Mouse (Mus musculus): ENCODE data around the gene Ctsh. TPM values are rescaled to one million over a fixed set of nuclear protein-coding genes. Genes with fewer than 3 reads are reported as not detected.
"Not testable (repeated sequence)": the region's sequence is repeated elsewhere in the genome, so short reads cannot be mapped to it uniquely, and the experiment has no call there.

The Ctsh gene
- polyA plus RNA-seq, 1 experiment from 2014 or later: 20.9 TPM

GRCm38 (mm10) chr9:90027709-90028108 lies 26.2 kb upstream of the Ctsh start:
- H3K9me3 ChIP-seq (ENCODE audit: control insufficient read depth, low read length): no peaks in the 10 kb centered on the region
- no peak overlapping the region for H3K4me2 ChIP-seq (ENCODE audit: low read length)
- ATAC-seq (ENCODE audit: low FRiP score, low TSS enrichment) (no peak), DNase-seq (no peak)
- no peaks in the 10 kb centered on the region for H3K27me3 ChIP-seq (ENCODE audit: control insufficient read depth, insufficient read depth, low read length)
- no peaks in the 10 kb centered on the region for H3K36me3 ChIP-seq (ENCODE audit: control insufficient read depth, insufficient read depth, low read length)
- 91% methylated on average over 6 of the region's 6 CpGs for WGBS
- no peak overlapping the region for H3K27ac ChIP-seq (replicated peaks; ENCODE audit: low read depth, low read length)
- H3K4me1 ChIP-seq (ENCODE audit: control insufficient read depth, insufficient read depth, low read length): no peaks in the 10 kb centered on the region
- H3K4me3 ChIP-seq (replicated peaks; ENCODE audit: low read depth, low read length): no peak overlapping the region
- no peak overlapping the region for H3K9ac ChIP-seq (replicated peaks; ENCODE audit: low read length)

GRCm38 (mm10) chr9:90033922-90034321 lies 20.0 kb upstream of the Ctsh start:
- Histone ChIP-seq H3K9ac (replicated peaks; ENCODE audit: low read length) (no peak overlapping the region), H3K4me1 (ENCODE audit: control insufficient read depth, insufficient read depth, low read length) (no peaks in the 10 kb centered on the region), H3K36me3 (ENCODE audit: control insufficient read depth, insufficient read depth, low read length) (no peaks in the 10 kb centered on the region), H3K9me3 (ENCODE audit: control insufficient read depth, low read length) (no peaks in the 10 kb centered on the region), H3K27ac (replicated peaks; ENCODE audit: low read depth, low read length) (no peak overlapping the region), H3K4me3 (replicated peaks; ENCODE audit: low read depth, low read length) (no peak overlapping the region), H3K27me3 (ENCODE audit: control insufficient read depth, insufficient read depth, low read length) (no peaks in the 10 kb centered on the region), H3K4me2 (ENCODE audit: low read length) (no peak overlapping the region)
- no peak for ATAC-seq (ENCODE audit: low FRiP score, low TSS enrichment)
- 87% methylated on average over 4 of the region's 4 CpGs for WGBS
- no peak for DNase-seq

- H3K4me3 ChIP-seq (replicated peaks; ENCODE audit: low read depth, low read length): no peak overlapping the region
- no peaks in the 10 kb centered on the region for H3K4me1 ChIP-seq (ENCODE audit: control insufficient read depth, insufficient read depth, low read length)
- H3K27ac ChIP-seq (replicated peaks; ENCODE audit: low read depth, low read length): no peak overlapping the region
- no peak overlapping the region for H3K4me2 ChIP-seq (ENCODE audit: low read length)
- no peak overlapping the region for H3K9ac ChIP-seq (replicated peaks; ENCODE audit: low read length)
- no peak for DNase-seq
- H3K36me3 ChIP-seq (ENCODE audit: control insufficient read depth, insufficient read depth, low read length): no peaks in the 10 kb centered on the region
- no peak for ATAC-seq (ENCODE audit: low FRiP score, low TSS enrichment)
- no peaks in the 10 kb centered on the region for H3K27me3 ChIP-seq (ENCODE audit: control insufficient read depth, insufficient read depth, low read length)
- WGBS: 80% methylated on average over 2 of the region's 2 CpGs
- H3K9me3 ChIP-seq (ENCODE audit: control insufficient read depth, low read length): no peaks in the 10 kb centered on the region
These were observed 18.8 kb upstream of the Ctsh start for GRCm38 (mm10) chr9:90035168-90035567.

- Histone ChIP-seq H3K27ac (replicated peaks; ENCODE audit: low read depth, low read length) (no peak overlapping the region), H3K4me3 (replicated peaks; ENCODE audit: low read depth, low read length) (no peak overlapping the region), H3K9ac (replicated peaks; ENCODE audit: low read length) (no peak overlapping the region), H3K4me1 (ENCODE audit: control insufficient read depth, insufficient read depth, low read length) (no peaks in the 10 kb centered on the region), H3K36me3 (ENCODE audit: control insufficient read depth, insufficient read depth, low read length) (no peaks in the 10 kb centered on the region), H3K4me2 (ENCODE audit: low read length) (no peak overlapping the region), H3K9me3 (ENCODE audit: control insufficient read depth, low read length) (no peaks in the 10 kb centered on the region), H3K27me3 (ENCODE audit: control insufficient read depth, insufficient read depth, low read length) (no peaks in the 10 kb centered on the region)
- no peak for ATAC-seq (ENCODE audit: low FRiP score, low TSS enrichment)
- 95% methylated on average over 3 of the region's 3 CpGs for WGBS
- DNase-seq: no peak
These were observed 18.2 kb upstream of the Ctsh start for GRCm38 (mm10) chr9:90035794-90036193.

- WGBS: 88% methylated on average over 4 of the region's 4 CpGs
- DNase-seq: no peak
These were observed 17.6 kb upstream of the Ctsh start for GRCm38 (mm10) chr9:90036313-90036712.

GRCm38 (mm10) chr9:90038535-90038934 lies 15.4 kb upstream of the Ctsh start:
- no peak overlapping the region for H3K4me2 ChIP-seq (ENCODE audit: low read length)
- 84% methylated on average over 4 of the region's 4 CpGs for WGBS
- H3K36me3 ChIP-seq (ENCODE audit: control insufficient read depth, insufficient read depth, low read length): no peaks in the 10 kb centered on the region

More at GRCm38 (mm10) chr9:90036313-90036712, 17.6 kb upstream of the Ctsh start:
- H3K9ac ChIP-seq (replicated peaks; ENCODE audit: low read length): no peak overlapping the region
- H3K4me3 ChIP-seq (replicated peaks; ENCODE audit: low read depth, low read length): no peak overlapping the region
- H3K4me1 ChIP-seq (ENCODE audit: control insufficient read depth, insufficient read depth, low read length): no peaks in the 10 kb centered on the region
- no peaks in the 10 kb centered on the region for H3K9me3 ChIP-seq (ENCODE audit: control insufficient read depth, low read length)
- no peaks in the 10 kb centered on the region for H3K27me3 ChIP-seq (ENCODE audit: control insufficient read depth, insufficient read depth, low read length)
- no peak overlapping the region for H3K27ac ChIP-seq (replicated peaks; ENCODE audit: low read depth, low read length)
- ATAC-seq (ENCODE audit: low FRiP score, low TSS enrichment): no peak
- no peaks in the 10 kb centered on the region for H3K36me3 ChIP-seq (ENCODE audit: control insufficient read depth, insufficient read depth, low read length)
- no peak overlapping the region for H3K4me2 ChIP-seq (ENCODE audit: low read length)

GRCm38 (mm10) chr9:90040916-90041315 lies 13.0 kb upstream of the Ctsh start:
- 92% methylated on average over 2 of the region's 2 CpGs for WGBS
- no peak for ATAC-seq (ENCODE audit: low FRiP score, low TSS enrichment)
- no peak overlapping the region for H3K4me2 ChIP-seq (ENCODE audit: low read length)
- H3K4me1 ChIP-seq (ENCODE audit: control insufficient read depth, insufficient read depth, low read length): no peaks in the 10 kb centered on the region
- no peaks in the 10 kb centered on the region for H3K36me3 ChIP-seq (ENCODE audit: control insufficient read depth, insufficient read depth, low read length)
- no peak for DNase-seq
- no peaks in the 10 kb centered on the region for H3K9me3 ChIP-seq (ENCODE audit: control insufficient read depth, low read length)
- H3K27ac ChIP-seq (replicated peaks; ENCODE audit: low read depth, low read length): no peak overlapping the region
- H3K9ac ChIP-seq (replicated peaks; ENCODE audit: low read length): no peak overlapping the region
- H3K4me3 ChIP-seq (replicated peaks; ENCODE audit: low read depth, low read length): no peak overlapping the region
- no peaks in the 10 kb centered on the region for H3K27me3 ChIP-seq (ENCODE audit: control insufficient read depth, insufficient read depth, low read length)

More at GRCm38 (mm10) chr9:90038535-90038934, 15.4 kb upstream of the Ctsh start:
- no peak overlapping the region for H3K9ac ChIP-seq (replicated peaks; ENCODE audit: low read length)
- no peak for ATAC-seq (ENCODE audit: low FRiP score, low TSS enrichment)
- H3K9me3 ChIP-seq (ENCODE audit: control insufficient read depth, low read length): no peaks in the 10 kb centered on the region
- no peaks in the 10 kb centered on the region for H3K4me1 ChIP-seq (ENCODE audit: control insufficient read depth, insufficient read depth, low read length)
- DNase-seq: no peak
- no peak overlapping the region for H3K4me3 ChIP-seq (replicated peaks; ENCODE audit: low read depth, low read length)
- no peaks in the 10 kb centered on the region for H3K27me3 ChIP-seq (ENCODE audit: control insufficient read depth, insufficient read depth, low read length)
- H3K27ac ChIP-seq (replicated peaks; ENCODE audit: low read depth, low read length): no peak overlapping the region

- Histone ChIP-seq H3K9ac (replicated peaks; ENCODE audit: low read length) (no peak overlapping the region), H3K9me3 (ENCODE audit: control insufficient read depth, low read length) (no peaks in the 10 kb centered on the region), H3K4me3 (replicated peaks; ENCODE audit: low read depth, low read length) (no peak overlapping the region), H3K27ac (replicated peaks; ENCODE audit: low read depth, low read length) (no peak overlapping the region), H3K4me1 (ENCODE audit: control insufficient read depth, insufficient read depth, low read length) (no peaks in the 10 kb centered on the region), H3K4me2 (ENCODE audit: low read length) (no peak overlapping the region), H3K36me3 (ENCODE audit: control insufficient read depth, insufficient read depth, low read length) (no peaks in the 10 kb centered on the region), H3K27me3 (ENCODE audit: control insufficient read depth, insufficient read depth, low read length) (no peaks in the 10 kb centered on the region)
- DNase-seq (no peak), ATAC-seq (ENCODE audit: low FRiP score, low TSS enrichment) (no peak)
- WGBS: 93% methylated on average over 3 of the region's 3 CpGs
These were observed 12.4 kb upstream of the Ctsh start for GRCm38 (mm10) chr9:90041556-90041955.

GRCm38 (mm10) chr9:90042906-90043305 lies 11.0 kb upstream of the Ctsh start:
- not testable (repeated sequence) for H3K4me3 ChIP-seq (replicated peaks; ENCODE audit: low read depth, low read length); H3K27ac ChIP-seq (replicated peaks; ENCODE audit: low read depth, low read length); ATAC-seq (ENCODE audit: low FRiP score, low TSS enrichment); H3K4me1 ChIP-seq (ENCODE audit: control insufficient read depth, insufficient read depth, low read length); H3K9ac ChIP-seq (replicated peaks; ENCODE audit: low read length); H3K36me3 ChIP-seq (ENCODE audit: control insufficient read depth, insufficient read depth, low read length); H3K27me3 ChIP-seq (ENCODE audit: control insufficient read depth, insufficient read depth, low read length); H3K4me2 ChIP-seq (ENCODE audit: low read length); DNase-seq; H3K9me3 ChIP-seq (ENCODE audit: control insufficient read depth, low read length)
- WGBS: 94% methylated on average over 8 of the region's 8 CpGs
